Mouse (Mus musculus): ENCODE results near the gene Col6a1. TPM values are rescaled to one million over a fixed set of nuclear protein-coding genes. Genes with fewer than 3 reads are reported as not detected.

Gene Col6a1
- polyA plus RNA-seq (2012; rRNA removed): 465 and 571 TPM in 2 replicates

GRCm38 (mm10) chr10:76725682-76726285 is at the start of gene Col6a1:
Gene Col6a1, minus strand, starts transcription at chr10:76726168.

Other genes starting within 250 kb of the Col6a1 start
- 32.3 and 39.6 TPM in 2 replicates for gene Lss, start 194.6 kb downstream of the Col6a1 start, polyA plus RNA-seq (2012; rRNA removed)
- 0.14 TPM in 1 of 2 replicates, not detected in the other for gene Spatc1l, start 163.9 kb downstream of the Col6a1 start, polyA plus RNA-seq (2012; rRNA removed)
- gene Ftcd, start 150.5 kb downstream of the Col6a1 start, polyA plus RNA-seq (2012; rRNA removed): 0.27 and 0.64 TPM in 2 replicates
- 411 and 604 TPM in 2 replicates for gene Col6a2, start 102.5 kb downstream of the Col6a1 start, polyA plus RNA-seq (2012; rRNA removed)
- gene Pcbp3, start 235.7 kb upstream of the Col6a1 start, polyA plus RNA-seq (2012; rRNA removed): 9.3 and 11.6 TPM in 2 replicates

Measured in ovary, adult 2 months (tissue).